Mouse (Mus musculus) liver, embryonic 11.5 days (tissue): ENCODE measurements at regions not wholly inside any gene's neighbourhood (a gene's known extent, or its start where the extent isn't known, plus 50 kb on each side); places are given as distances from the start of the nearest gene placed in this dataset.

Source experiments
- ATAC-seq: fragments of 200-750 bp; cut with Nextera tagmentation; replicated peaks from 2 replicates; pipeline ENCODE4 v1.8.0; 2017; ENCODE audit warnings: moderate number of reproducible peaks, mild to moderate bottlenecking, moderate TSS enrichment, moderate library complexity; ENCODE audit not compliant: low FRiP score
- DNase-seq: peaks from one replicate; pipeline ENCODE4 v3.0.0-alpha.2; 2017; ENCODE audit warnings: low spot score
- H3K27ac ChIP-seq: fragments of 300-500 bp; sonication (generic); 2 replicates; pipeline ENCODE4 v1.5.1; 2014; ENCODE audit warnings: mild to moderate bottlenecking, low read depth, low read length, control low read depth
- H3K27me3 ChIP-seq: fragments of 300-500 bp; sonication (generic); replicated peaks from 2 replicates; pipeline ENCODE4 v1.6.1; 2014; ENCODE audit warnings: low read length, mixed read lengths; ENCODE audit not compliant: control insufficient read depth, insufficient read depth
- H3K36me3 ChIP-seq: fragments of 300-500 bp; sonication (generic); 2 replicates; pipeline ENCODE4 v1.6.1; 2014; ENCODE audit warnings: mild to moderate bottlenecking, low read length, moderate library complexity, mixed read lengths; ENCODE audit not compliant: control insufficient read depth, insufficient read depth
- H3K4me1 ChIP-seq: fragments of 300-500 bp; sonication (generic); replicated peaks from 2 replicates; pipeline ENCODE4 v1.6.1; 2014; ENCODE audit warnings: low read length, mixed read lengths; ENCODE audit not compliant: control insufficient read depth, insufficient read depth
- H3K4me2 ChIP-seq: fragments of 300-500 bp; sonication (generic); 2 replicates; pipeline ENCODE4 v1.6.1; 2014; ENCODE audit warnings: mild to moderate bottlenecking, control low read depth, moderate library complexity
- H3K4me3 ChIP-seq: fragments of 300-500 bp; sonication (generic); 2 replicates; pipeline ENCODE4 v1.5.1; 2014; ENCODE audit warnings: low read depth, low read length, control low read depth
- H3K9ac ChIP-seq: fragments of 300-500 bp; sonication (generic); 2 replicates; pipeline ENCODE4 v1.6.1; 2014; ENCODE audit warnings: low read depth, low read length, control low read depth
- H3K9me3 ChIP-seq: fragments of 300-500 bp; sonication (generic); 2 replicates; pipeline ENCODE4 v1.6.1; 2016; ENCODE audit warnings: low read length, inconsistent platforms, mixed read lengths; ENCODE audit not compliant: control insufficient read depth
- WGBS: fragments of 180-500 bp; shearing (Covaris S2); extraction: QIAGEN DNeasy Blood & Tissue Kit; methylation state at CpG from one replicate; pipeline ENCODE4 v1.1.7; 2014; 5-methylcytosine and 5-hydroxymethylcytosine counted together

- WGBS = 72% methylated on average over 5 of the region's 5 CpGs
These were observed 63.5 kb upstream of the Nap1l1 start for GRCm38 (mm10) chr10:111409497-111409896.

GRCm38 (mm10) chr10:111410121-111410520 is 62.9 kb upstream of the Nap1l1 start:
- DNase-seq (no peak), ATAC-seq (no peak)
- Histone ChIP-seq H3K27me3 (no peaks in the 10 kb centered on the region), H3K27ac (no peak overlapping the region), H3K4me2 (no peak overlapping the region), H3K4me3 (no peak overlapping the region), H3K9ac (no peak overlapping the region), H3K36me3 (no peaks in the 10 kb centered on the region), H3K4me1 (peaks cover 6% of the 10 kb centered on the region), H3K9me3 (no peaks in the 10 kb centered on the region)
- 79% methylated on average over 3 of the region's 3 CpGs for WGBS

More at GRCm38 (mm10) chr10:111409497-111409896, 63.5 kb upstream of the Nap1l1 start:
- Histone ChIP-seq H3K4me3 (no peak overlapping the region), H3K27me3 (no peaks in the 10 kb centered on the region), H3K4me2 (no peak overlapping the region), H3K9ac (no peak overlapping the region), H3K4me1 (peaks cover 6% of the 10 kb centered on the region), H3K9me3 (no peaks in the 10 kb centered on the region), H3K27ac (no peak overlapping the region), H3K36me3 (no peaks in the 10 kb centered on the region)
- ATAC-seq (no peak), DNase-seq (no peak)

- no peak overlapping the region for H3K27ac ChIP-seq
- DNase-seq = no peak
- H3K4me1 ChIP-seq = peaks cover 6% of the 10 kb centered on the region
- no peaks in the 10 kb centered on the region for H3K27me3 ChIP-seq
- H3K4me3 ChIP-seq = no peak overlapping the region
- no peaks in the 10 kb centered on the region for H3K9me3 ChIP-seq
- no peak overlapping the region for H3K9ac ChIP-seq
- no peaks in the 10 kb centered on the region for H3K36me3 ChIP-seq
- ATAC-seq = no peak
- 51% methylated on average over 9 of the region's 9 CpGs for WGBS
- H3K4me2 ChIP-seq = no peak overlapping the region
These were observed 61.5 kb upstream of the Nap1l1 start for GRCm38 (mm10) chr10:111411533-111411932.

GRCm38 (mm10) chr10:111416611-111417130 is 56.4 kb upstream of the Nap1l1 start:
- ATAC-seq = no peak
- Histone ChIP-seq H3K9ac (no peak overlapping the region), H3K27me3 (no peaks in the 10 kb centered on the region), H3K4me3 (no peak overlapping the region), H3K4me2 (no peak overlapping the region), H3K9me3 (no peaks in the 10 kb centered on the region), H3K36me3 (no peaks in the 10 kb centered on the region), H3K27ac (no peak overlapping the region), H3K4me1 (no peaks in the 10 kb centered on the region; the same call in 1 of the 2 replicates)
- 86% methylated on average over 6 of the region's 6 CpGs for WGBS
- DNase-seq = no peak

- Histone ChIP-seq H3K9me3 (no peaks in the 10 kb centered on the region), H3K9ac (no peak overlapping the region), H3K4me3 (peak overlapping the region; percentile 6; the same call in 1 of the 2 replicates), H3K4me2 (peak overlapping the region; percentile 42), H3K36me3 (no peaks in the 10 kb centered on the region), H3K27me3 (no peaks in the 10 kb centered on the region), H3K4me1 (peaks cover 8% of the 10 kb centered on the region), H3K27ac (no peak overlapping the region)
- ATAC-seq = no peak
- DNase-seq = no peak
- 23% methylated on average over 23 of the region's 23 CpGs for WGBS
These were observed 53.4 kb upstream of the Nap1l1 start for GRCm38 (mm10) chr10:111419375-111420194.

- H3K27ac ChIP-seq = no peak overlapping the region
- peaks cover 8% of the 10 kb centered on the region for H3K4me1 ChIP-seq
- H3K27me3 ChIP-seq = no peaks in the 10 kb centered on the region
- peak overlapping the region; percentile 42 for H3K4me2 ChIP-seq
- no peak for ATAC-seq
- H3K36me3 ChIP-seq = no peaks in the 10 kb centered on the region
- no peak overlapping the region for H3K9ac ChIP-seq
- H3K4me3 ChIP-seq = peak overlapping the region; percentile 6; the same call in 1 of the 2 replicates
- H3K9me3 ChIP-seq = no peaks in the 10 kb centered on the region
- 18% methylated on average over 7 of the region's 7 CpGs for WGBS
- DNase-seq = no peak
These were observed 52.7 kb upstream of the Nap1l1 start for GRCm38 (mm10) chr10:111420195-111420838.

GRCm38 (mm10) chr10:111422057-111422456 is 51.0 kb upstream of the Nap1l1 start:
- DNase-seq = no peak
- H3K4me1 ChIP-seq = peaks cover 8% of the 10 kb centered on the region
- no peaks in the 10 kb centered on the region for H3K27me3 ChIP-seq
- peak overlapping the region; percentile 37; the same call in 1 of the 2 replicates for H3K9ac ChIP-seq
- ATAC-seq = 0 out of 2 replicates have a peak, but pooled peaks have one; percentile 34
- peak overlapping the region; percentile 61 for H3K4me2 ChIP-seq
- H3K27ac ChIP-seq = no peak overlapping the region
- no peaks in the 10 kb centered on the region for H3K36me3 ChIP-seq
- H3K4me3 ChIP-seq = 0 out of 2 replicates have a peak overlapping the region, but pooled peaks have one; percentile 17
- no peaks in the 10 kb centered on the region for H3K9me3 ChIP-seq
- WGBS = 10% methylated on average over 6 of the region's 6 CpGs

GRCm38 (mm10) chr10:111422649-111423048 is 50.4 kb upstream of the Nap1l1 start:
- peak overlapping the region; percentile 19; the same call in 1 of the 2 replicates for H3K4me3 ChIP-seq
- ATAC-seq (0 out of 2 replicates have a peak, but pooled peaks have one; percentile 32), DNase-seq (no peak)
- no peak overlapping the region for H3K27ac ChIP-seq
- H3K9ac ChIP-seq = no peak overlapping the region
- 32% methylated on average over 11 of the region's 11 CpGs for WGBS
- H3K4me1 ChIP-seq = peaks cover 8% of the 10 kb centered on the region
- H3K27me3 ChIP-seq = no peaks in the 10 kb centered on the region
- H3K36me3 ChIP-seq = no peaks in the 10 kb centered on the region
- H3K9me3 ChIP-seq = no peaks in the 10 kb centered on the region
- peak overlapping the region; percentile 61 for H3K4me2 ChIP-seq
